Mouse (Mus musculus): ENCODE results near the gene Sema4b.

GRCm38 (mm10) chr7:80154689-80155088 is 32.0 kb upstream of the Sema4b start:
- no peak for TF ChIP-seq EP300 (IDR thresholded peaks at IDR 0.05; ENCODE audit: low read depth)
- no peak for TF ChIP-seq CTCF (IDR thresholded peaks at IDR 0.05; ENCODE audit: low read depth)

All from liver, embryonic 14.5 days (tissue).